Mouse (Mus musculus) cerebellum, adult 2 months (tissue): ENCODE measurements at regions not wholly inside any gene's neighbourhood (a gene's known extent, or its start where the extent isn't known, plus 50 kb on each side); places are given as distances from the start of the nearest gene placed in this dataset.

Experiments used
- DNase-seq, 2 experiments: peaks; one replicate each; pipeline ENCODE4 v3.0.0; 2021
- H3K27ac ChIP-seq: fragments of 200-500 bp; 2 replicates; pipeline ENCODE4 v1.5.1; 2012; ENCODE audit warnings: low read length, control low read depth, inconsistent platforms; ENCODE audit not compliant: insufficient read depth
- H3K27me3 ChIP-seq: fragments of 200-500 bp; 2 replicates; pipeline ENCODE4 v1.6.1; 2012; ENCODE audit warnings: inconsistent platforms, mild to moderate bottlenecking, low read length, moderate library complexity; ENCODE audit not compliant: control insufficient read depth, insufficient read depth
- H3K4me1 ChIP-seq: fragments of 200-500 bp; 2 replicates; pipeline ENCODE4 v1.6.1; 2011; ENCODE audit warnings: low read length; ENCODE audit not compliant: control insufficient read depth, insufficient read depth
- H3K4me3 ChIP-seq: fragments of 200-500 bp; replicated peaks from 2 replicates; pipeline ENCODE3; 2011; ENCODE audit warnings: mild to moderate bottlenecking, low read depth, low read length, control low read depth; ENCODE audit not compliant: insufficient read depth
- CTCF ChIP-seq: fragments of 200-500 bp; IDR thresholded peaks from 2 replicates; pipeline ENCODE4 v1.5.1; 2011; ENCODE audit warnings: low read depth, mild to moderate bottlenecking, control low read depth, low read length, moderate library complexity, borderline replicate concordance; ENCODE audit not compliant: insufficient read depth
- POLR2A ChIP-seq: fragments of 200-500 bp; IDR thresholded peaks from 2 replicates; pipeline ENCODE4 v1.6.1; 2011; ENCODE audit warnings: low read length, control low read depth, borderline replicate concordance; ENCODE audit not compliant: insufficient read depth
- WGBS: fragments of 180-500 bp; shearing (Covaris S2); methylation state at CpG from one replicate; pipeline ENCODE4 v1.1.7; 2018; 5-methylcytosine and 5-hydroxymethylcytosine counted together

GRCm38 (mm10) chr5:67532756-67533255 is 74.9 kb upstream of the Shisa3 start:
- WGBS, result 9% methylated on average over 15 of the region's 15 CpGs
- Histone ChIP-seq H3K4me1 (no peaks in the 10 kb centered on the region; the same call in 1 of the 2 replicates), H3K4me3 (peak overlapping the region; percentile 35), H3K27ac (no peak overlapping the region), H3K27me3 (no peaks in the 10 kb centered on the region)
- TF ChIP-seq CTCF, result no peak
- no peak for TF ChIP-seq POLR2A
- peak; percentile 18 to 29 for DNase-seq

- DNase-seq, result no peak
- TF ChIP-seq CTCF, result no peak
- TF ChIP-seq POLR2A, result no peak
- Histone ChIP-seq H3K27ac (no peak overlapping the region), H3K27me3 (no peaks in the 10 kb centered on the region), H3K4me3 (no peak overlapping the region), H3K4me1 (no peaks in the 10 kb centered on the region; the same call in 1 of the 2 replicates)
- WGBS, result 85% methylated on average over 7 of the region's 7 CpGs
Measured at GRCm38 (mm10) chr5:67534056-67534455, 73.6 kb upstream of the Shisa3 start.

- TF ChIP-seq POLR2A (no peak), CTCF (no peak)
- no peak for DNase-seq
- 50% methylated on average over 5 of the region's 5 CpGs for WGBS
- no peak overlapping the region for H3K4me3 ChIP-seq
- H3K4me1 ChIP-seq, result no peaks in the 10 kb centered on the region; the same call in 1 of the 2 replicates
- H3K27ac ChIP-seq, result no peak overlapping the region
- H3K27me3 ChIP-seq, result no peaks in the 10 kb centered on the region
Measured at GRCm38 (mm10) chr5:67537990-67538389, 69.7 kb upstream of the Shisa3 start.

- no peak overlapping the region for H3K27ac ChIP-seq
- DNase-seq, result no peak
- no peaks in the 10 kb centered on the region; the same call in 1 of the 2 replicates for H3K4me1 ChIP-seq
- no peak overlapping the region for H3K4me3 ChIP-seq
- TF ChIP-seq POLR2A (no peak), CTCF (no peak)
- no peaks in the 10 kb centered on the region for H3K27me3 ChIP-seq
- WGBS, result 85% methylated on average over 8 of the region's 8 CpGs
Measured at GRCm38 (mm10) chr5:67539591-67540238, 68.0 kb upstream of the Shisa3 start.

GRCm38 (mm10) chr5:67541867-67542266 is 65.8 kb upstream of the Shisa3 start:
- no peaks in the 10 kb centered on the region for H3K4me1 ChIP-seq
- no peak overlapping the region for H3K4me3 ChIP-seq
- no peak for DNase-seq
- TF ChIP-seq POLR2A, result no peak
- TF ChIP-seq CTCF, result no peak
- H3K27ac ChIP-seq, result no peak overlapping the region
- 36% methylated on average over 3 of the region's 3 CpGs for WGBS
- no peaks in the 10 kb centered on the region for H3K27me3 ChIP-seq

GRCm38 (mm10) chr5:67544028-67544589 is 63.6 kb upstream of the Shisa3 start:
- Histone ChIP-seq H3K4me1 (no peaks in the 10 kb centered on the region), H3K27me3 (no peaks in the 10 kb centered on the region), H3K27ac (no peak overlapping the region), H3K4me3 (no peak overlapping the region)
- no peak for DNase-seq
- WGBS, result 91% methylated on average over 9 of the region's 9 CpGs
- TF ChIP-seq CTCF (no peak), POLR2A (no peak)

GRCm38 (mm10) chr5:67550257-67550656 is 57.4 kb upstream of the Shisa3 start:
- Histone ChIP-seq H3K27ac (no peak overlapping the region), H3K27me3 (no peaks in the 10 kb centered on the region), H3K4me3 (no peak overlapping the region), H3K4me1 (no peaks in the 10 kb centered on the region)
- WGBS, result 91% methylated on average over 6 of the region's 6 CpGs
- no peak for DNase-seq
- TF ChIP-seq CTCF (no peak), POLR2A (no peak)

- WGBS, result 63% methylated on average over 6 of the region's 6 CpGs
Measured at GRCm38 (mm10) chr5:67551668-67552390, 55.9 kb upstream of the Shisa3 start.

More at GRCm38 (mm10) chr5:67551668-67552390, 55.9 kb upstream of the Shisa3 start:
- Histone ChIP-seq H3K4me1 (no peaks in the 10 kb centered on the region), H3K27me3 (no peaks in the 10 kb centered on the region), H3K27ac (no peak overlapping the region), H3K4me3 (no peak overlapping the region)
- TF ChIP-seq CTCF (no peak), POLR2A (no peak)
- DNase-seq, result no peak
